In genomic region chr17:47255209-47255608, GRCm38 (mm10) we compare ENCODE assay signal across 15 mouse cellular contexts.
"Had no signal": no experiment of that assay in that cellular context is flagged by ENCODE, and none has a peak within 500 bp of the region (broad histone marks: within the 10 kb centered on the region; RNA-seq: fewer than 3 reads in every experiment).

No protein-coding gene starts in this region.

- ATAC-seq: liver, embryonic 12.5 days; midbrain, embryonic 13.5 days; midbrain, embryonic 15.5 days had no signal

- H3K9ac ChIP-seq: limb, embryonic 15.5 days; liver, embryonic 12.5 days; liver, embryonic 14.5 days; midbrain, embryonic 13.5 days; midbrain, embryonic 15.5 days; neural tube, embryonic 12.5 days; stomach, embryonic 15.5 days had no signal

- H3K4me1 ChIP-seq: limb, embryonic 15.5 days; liver, embryonic 12.5 days; neural tube, embryonic 12.5 days; stomach, embryonic 15.5 days had no signal

- H3K4me2 ChIP-seq: limb, embryonic 15.5 days; liver, embryonic 12.5 days; midbrain, embryonic 11.5 days; midbrain, embryonic 13.5 days; midbrain, embryonic 15.5 days; neural tube, embryonic 12.5 days; stomach, embryonic 15.5 days had no signal

- H3K4me3 ChIP-seq: limb, embryonic 15.5 days; liver, embryonic 12.5 days; megakaryocyte, embryonic 14.5 days; midbrain, embryonic 13.5 days; midbrain, embryonic 15.5 days; neural tube, embryonic 12.5 days; stomach, embryonic 15.5 days had no signal

- DNase-seq: right cerebral cortex, postnatal 14 days; thymus, adult 2 months; thymus, postnatal 25 days; thymus, postnatal 4 days had no signal

- H3K27ac ChIP-seq: limb, embryonic 15.5 days; liver, embryonic 12.5 days; liver, embryonic 14.5 days; macrophage; midbrain, embryonic 13.5 days; midbrain, embryonic 15.5 days; neural tube, embryonic 12.5 days; stomach, embryonic 15.5 days; stomach, postnatal 0 days had no signal

- H3K27me3 ChIP-seq: limb, embryonic 15.5 days; liver, embryonic 12.5 days; megakaryocyte, embryonic 14.5 days; midbrain, embryonic 13.5 days; midbrain, embryonic 15.5 days; neural tube, embryonic 12.5 days; stomach, embryonic 15.5 days had no signal

- H3K9me3 ChIP-seq: limb, embryonic 15.5 days; liver, embryonic 12.5 days; midbrain, embryonic 13.5 days; midbrain, embryonic 15.5 days; neural tube, embryonic 12.5 days; stomach, embryonic 15.5 days had no signal

- H3K36me3 ChIP-seq: liver, embryonic 12.5 days; midbrain, embryonic 15.5 days had no signal
